ENCODE assay signal across 8 mouse cellular contexts in genomic region chr17:29762551-29762950, GRCm38 (mm10). TPM values are rescaled to one million over a fixed set of nuclear protein-coding genes. Genes with fewer than 3 reads are reported as not detected.
DNase-seq lines count a peak whose midpoint lies in the region; ATAC-seq lines count a peak whose summit lies in the region.

No protein-coding gene starts in this region.

- no peaks in the 10 kb centered on the region for H3K36me3 ChIP-seq in kidney, embryonic 15.5 days
- H3K36me3 ChIP-seq in liver, embryonic 11.5 days (ENCODE audit: control insufficient read depth, insufficient read depth, low read length), result no peaks in the 10 kb centered on the region

- 0 out of 2 replicates have a peak, but pooled peaks cover 4% of the 10 kb centered on the region for H3K9me3 ChIP-seq in kidney, embryonic 15.5 days (replicated peaks)
- no peaks in the 10 kb centered on the region for H3K9me3 ChIP-seq in liver, embryonic 11.5 days (ENCODE audit: control insufficient read depth, low read length)

- H3K9ac ChIP-seq in kidney, embryonic 15.5 days, result no peak overlapping the region
- H3K9ac ChIP-seq in liver, embryonic 11.5 days (ENCODE audit: low read depth, low read length), result no peak overlapping the region

- H3K4me3 ChIP-seq in kidney, embryonic 15.5 days (replicated peaks), result no peak overlapping the region
- H3K4me3 ChIP-seq in liver, embryonic 11.5 days (ENCODE audit: low read depth, low read length), result no peak overlapping the region

- intact Hi-C loops in left cerebral cortex, postnatal 25 days (cut with DNase I), result no loop called here

- DNase-seq in kidney, adult 18-20 months, result peak; percentile 54
- DNase-seq in CD8-positive naive resting alpha-beta T cell, adult 2 months (ENCODE audit: low read depth in 2 of 2, low spot score in 2 of 2), result peak; percentile 70 to 82
- peak; percentile 65 for DNase-seq in NIH3T3 (ENCODE audit: low read depth)
- peak; percentile 46 to 55 for DNase-seq in cerebellum, postnatal 36 days
- peak; percentile 50 for DNase-seq in liver, embryonic 11.5 days (ENCODE audit: low spot score)
- DNase-seq in spleen, adult 12 weeks (ENCODE audit: low spot score), result peak; percentile 54
- DNase-seq in left cerebral cortex, postnatal 25 days (ENCODE audit: low spot score in 2 of 2), result no peak

- H3K4me2 ChIP-seq in kidney, embryonic 15.5 days, result no peak overlapping the region
- no peak overlapping the region for H3K4me2 ChIP-seq in liver, embryonic 11.5 days

- no peak for ATAC-seq in kidney, embryonic 15.5 days (replicated peaks; ENCODE audit: low FRiP score)
- no peak for ATAC-seq in liver, embryonic 11.5 days (replicated peaks; ENCODE audit: low FRiP score)

- 0 out of 2 replicates have a peak, but pooled peaks cover under 1% of the 10 kb centered on the region for H3K27me3 ChIP-seq in kidney, embryonic 15.5 days
- no peaks in the 10 kb centered on the region for H3K27me3 ChIP-seq in liver, embryonic 11.5 days (replicated peaks; ENCODE audit: control insufficient read depth, insufficient read depth, low read length)

- H3K27ac ChIP-seq in kidney, embryonic 15.5 days, result no peak overlapping the region
- no peak overlapping the region for H3K27ac ChIP-seq in liver, embryonic 11.5 days (ENCODE audit: low read depth, low read length)

- 0 out of 2 replicates have a peak, but pooled peaks cover 9% of the 10 kb centered on the region for H3K4me1 ChIP-seq in kidney, embryonic 15.5 days
- no peaks in the 10 kb centered on the region for H3K4me1 ChIP-seq in liver, embryonic 11.5 days (replicated peaks; ENCODE audit: control insufficient read depth, insufficient read depth, low read length)

- whole genome bisulfite sequencing in kidney, embryonic 15.5 days, result 80% methylated on average over 8 of the region's 8 CpGs
- WGBS in liver, embryonic 11.5 days, result 61% methylated on average over 8 of the region's 8 CpGs

RNA-seq across cellular contexts. Expression of gene Ccdc167, which starts 45.7 kb away (rescaled TPM):
- 14.2 and 15.5 TPM in 2 replicates for polyA plus RNA-seq in kidney, embryonic 15.5 days (2015; fragmentation: Nextera tagmentation; extraction: Ambion mirVana)
- 15.2 and 15.4 TPM in 2 replicates for polyA plus RNA-seq in liver, embryonic 11.5 days (2014; fragmentation: Nextera tagmentation; extraction: Ambion mirVana)
- 10 to 100 TPM; 16.2 to 16.9 TPM for total RNA-seq in left cerebral cortex, postnatal 25 days (2021)

Comparison
In these comparisons a context has a peak if more than half of its experiments do, and no peak if none do; other contexts are left out.
1. DNase-seq: peak in kidney, adult 18-20 months (single experiment), CD8-positive naive resting alpha-beta T cell, adult 2 months (2 of 2), NIH3T3 (single experiment), cerebellum, postnatal 36 days (2 of 2), liver, embryonic 11.5 days (single experiment) and spleen, adult 12 weeks (single experiment); none in left cerebral cortex, postnatal 25 days (0 of 2).